ENCODE assay signal across 14 mouse cellular contexts in genomic region chr11:69549060-69549656, GRCm38 (mm10). TPM values are rescaled to one million over a fixed set of nuclear protein-coding genes. Genes with fewer than 3 reads are reported as not detected.
DNase-seq lines count a peak whose midpoint lies in the region; ATAC-seq lines count a peak whose summit lies in the region.
"Had no signal": no experiment of that assay in that cellular context is flagged by ENCODE, and none has a peak within 500 bp of the region (broad histone marks: within the 10 kb centered on the region; RNA-seq: fewer than 3 reads in every experiment).

Gene Dnah2, minus strand, starts transcription at chr11:69549110.

- H3K9me3 ChIP-seq in neural tube, embryonic 12.5 days, result no peaks in the 10 kb centered on the region
- H3K9me3 ChIP-seq in hindbrain, embryonic 10.5 days, result no peaks in the 10 kb centered on the region
- H3K9me3 ChIP-seq in midbrain, embryonic 10.5 days (replicated peaks), result no peaks in the 10 kb centered on the region
- H3K9me3 ChIP-seq: limb, embryonic 13.5 days had no signal

- no peak within 1 kb of the TSS for H3K4me3 ChIP-seq in neural tube, embryonic 12.5 days
- H3K4me3 ChIP-seq in hindbrain, embryonic 10.5 days, result peak within 1 kb of the TSS; percentile 5; the same call in 1 of the 2 replicates
- H3K4me3 ChIP-seq in midbrain, embryonic 10.5 days, result peak within 1 kb of the TSS; percentile 60

- H3K27me3 ChIP-seq in neural tube, embryonic 12.5 days (replicated peaks), result no peaks in the 10 kb centered on the region
- H3K27me3 ChIP-seq in hindbrain, embryonic 10.5 days (ENCODE audit: insufficient read depth, poor library complexity, severe bottlenecking), result peaks cover 13% of the 10 kb centered on the region; the same call in 1 of the 2 replicates
- peaks cover 17% of the 10 kb centered on the region; the same call in 1 of the 2 replicates for H3K27me3 ChIP-seq in midbrain, embryonic 10.5 days (ENCODE audit: low read depth, poor library complexity, severe bottlenecking)

- peaks cover 61% of the 10 kb centered on the region for H3K4me1 ChIP-seq in neural tube, embryonic 12.5 days
- H3K4me1 ChIP-seq in hindbrain, embryonic 10.5 days (replicated peaks), result peaks cover 86% of the 10 kb centered on the region
- H3K4me1 ChIP-seq in midbrain, embryonic 10.5 days, result peaks cover 95% of the 10 kb centered on the region

- peak within 1 kb of the TSS; percentile 86; the same call in 1 of the 2 replicates for H3K4me2 ChIP-seq in neural tube, embryonic 12.5 days (replicated peaks)

- H3K36me3 ChIP-seq in neural tube, embryonic 12.5 days, result no peaks in the 10 kb centered on the region
- peaks cover under 1% of the 10 kb centered on the region; the same call in 1 of the 2 replicates for H3K36me3 ChIP-seq in hindbrain, embryonic 10.5 days
- peaks cover 1% of the 10 kb centered on the region for H3K36me3 ChIP-seq in midbrain, embryonic 10.5 days

- H3K27ac ChIP-seq in neural tube, embryonic 12.5 days, result no peak within 1 kb of the TSS
- peak within 1 kb of the TSS; percentile 95 for H3K27ac ChIP-seq in hindbrain, embryonic 10.5 days
- H3K27ac ChIP-seq in midbrain, embryonic 10.5 days (replicated peaks), result peak within 1 kb of the TSS; percentile 96
- H3K27ac ChIP-seq: heart, adult 2 months had no signal

- DNase-seq in neural tube, embryonic 10.5 days (ENCODE audit: extremely low spot score, low spot score), result no peak
- DNase-seq in hindbrain, embryonic 10.5 days (ENCODE audit: low spot score), result no peak
- DNase-seq in midbrain, embryonic 10.5 days (ENCODE audit: low spot score), result no peak
- no peak for DNase-seq in ovary, postnatal 36 days (ENCODE audit: low spot score)
- no peak for DNase-seq in left cerebral cortex, adult 8-10 months (ENCODE audit: low spot score in 2 of 2)
- no peak for DNase-seq in cerebellum, postnatal 4 days (ENCODE audit: low spot score in 2 of 2)
- DNase-seq: heart, adult 2 months; heart, postnatal 4 days; kidney, postnatal 25 days; lung, embryonic 14.5 days; thymus, postnatal 4 days had no signal

- no peak for ATAC-seq in neural tube, embryonic 12.5 days (ENCODE audit: low FRiP score, low read depth)
- ATAC-seq: CD4-positive, CD25-positive, alpha-beta regulatory T cell, adult 4 months had no signal

- 0 out of 2 replicates have a peak within 1 kb of the TSS, but pooled peaks have one; percentile 29 for H3K9ac ChIP-seq in neural tube, embryonic 12.5 days
- H3K9ac ChIP-seq: lung, embryonic 14.5 days had no signal

- WGBS in neural tube, embryonic 12.5 days, result 41% methylated on average over 12 of the region's 12 CpGs
- WGBS in hindbrain, embryonic 10.5 days, result 45% methylated on average over 12 of the region's 12 CpGs
- WGBS in midbrain, embryonic 10.5 days, result 50% methylated on average over 12 of the region's 12 CpGs

RNA-seq across cellular contexts. Expression of gene Dnah2, which starts in this region (rescaled TPM):
- polyA plus RNA-seq in neural tube, embryonic 12.5 days (2016; fragmentation: Nextera tagmentation; extraction: Ambion mirVana), result 1.6 and 1.9 TPM in 2 replicates
- polyA plus RNA-seq in hindbrain, embryonic 10.5 days (2016; fragmentation: Nextera tagmentation; extraction: Ambion mirVana), result 2.0 and 2.6 TPM in 2 replicates
- polyA plus RNA-seq in midbrain, embryonic 10.5 days (2016; fragmentation: Nextera tagmentation; extraction: Ambion mirVana), result 1.2 and 1.9 TPM in 2 replicates
- 1 to 10 TPM; 3.3 to 4.9 (median 3.9) TPM for total RNA-seq in left cerebral cortex, adult 8-10 months (2022)
